Mouse (Mus musculus) bone marrow, adult 2 months (tissue): ENCODE measurements around the gene Gm11634. TPM values are rescaled to one million over a fixed set of nuclear protein-coding genes. Genes with fewer than 3 reads are reported as not detected.
A peak's percentile ranks its signal among the peaks of the same experiment; 100 is the strongest.
"Not testable (repeated sequence)": the region's sequence is repeated elsewhere in the genome, so short reads cannot be mapped to it uniquely, and the experiment has no call there.

Experiments
- H3K27ac ChIP-seq: fragments of 200-500 bp; 2 replicates; pipeline ENCODE4 v1.5.1; 2012; ENCODE audit warnings: low read depth, mild to moderate bottlenecking, control low read depth, inconsistent platforms, low read length; ENCODE audit not compliant: control insufficient read depth, poor library complexity, insufficient read depth
- H3K4me1 ChIP-seq: fragments of 200-500 bp; 2 replicates; pipeline ENCODE4 v1.6.1; 2011; ENCODE audit warnings: low read length; ENCODE audit not compliant: control insufficient read depth, insufficient read depth
- H3K4me3 ChIP-seq: fragments of 200-500 bp; replicated peaks from 2 replicates; pipeline ENCODE3; 2011; ENCODE audit warnings: mild to moderate bottlenecking, low read depth, low read length, control low read depth; ENCODE audit not compliant: control insufficient read depth
- CTCF ChIP-seq: fragments of 200-500 bp; IDR thresholded peaks from 2 replicates; pipeline ENCODE4 v1.5.1; 2011; ENCODE audit warnings: low read length, control low read depth; ENCODE audit not compliant: control insufficient read depth, insufficient read depth
- POLR2A ChIP-seq: fragments of 200-500 bp; IDR thresholded peaks from 2 replicates; pipeline ENCODE4 v1.6.1; 2011; ENCODE audit warnings: low read depth, mild to moderate bottlenecking, control low read depth, low read length, borderline replicate concordance; ENCODE audit not compliant: control insufficient read depth
- WGBS: fragments of 180-500 bp; shearing (Covaris S2); methylation state at CpG from one replicate; pipeline ENCODE4 v1.1.7; 2018; 5-methylcytosine and 5-hydroxymethylcytosine counted together
- polyA plus RNA-seq: library from polyadenylated mRNA; stranded (reverse); fragments of >200 nt; gene quantifications from 2 replicates; pipeline ENCODE4 v1.2.4, GENCODE M21; 2011; ENCODE audit warnings: low replicate concordance; ENCODE audit not compliant: missing spikeins, insufficient read depth, insufficient read length

The Gm11634 gene
- polyA plus RNA-seq, 1 experiment = not detected

GRCm38 (mm10) chr11:101604116-101604515, 5.1 kb upstream of the Gm11634 start:
- 26% methylated on average over 3 of the region's 3 CpGs for WGBS

GRCm38 (mm10) chr11:101602491-101602890, 3.4 kb upstream of the Gm11634 start:
- Histone ChIP-seq H3K27ac (no peak overlapping the region), H3K4me1 (no peaks in the 10 kb centered on the region), H3K4me3 (no peak overlapping the region)
- 14% methylated on average over 3 of the region's 3 CpGs for WGBS
- no peak for TF ChIP-seq CTCF

More at GRCm38 (mm10) chr11:101604116-101604515, 5.1 kb upstream of the Gm11634 start:
- TF ChIP-seq CTCF (no peak), POLR2A (no peak)
- Histone ChIP-seq H3K4me3 (no peak overlapping the region), H3K4me1 (no peaks in the 10 kb centered on the region), H3K27ac (no peak overlapping the region)

GRCm38 (mm10) chr11:101589989-101590624, 8.9 kb downstream of the Gm11634 start:
- no peak overlapping the region for H3K4me3 ChIP-seq
- TF ChIP-seq CTCF (no peak), POLR2A (no peak)
- H3K27ac ChIP-seq = no peak overlapping the region
- WGBS = 70% methylated on average over 12 of the region's 12 CpGs
- H3K4me1 ChIP-seq = no peaks in the 10 kb centered on the region; the same call in 1 of the 2 replicates

- TF ChIP-seq CTCF (peak; percentile 79), POLR2A (no peak)
- no peak overlapping the region for H3K4me3 ChIP-seq
- WGBS = 32% methylated on average over 5 of the region's 5 CpGs
- no peak overlapping the region for H3K27ac ChIP-seq
- no peaks in the 10 kb centered on the region; the same call in 1 of the 2 replicates for H3K4me1 ChIP-seq
Measured at GRCm38 (mm10) chr11:101589444-101589843, 9.6 kb downstream of the Gm11634 start.

- no peak overlapping the region for H3K27ac ChIP-seq
- WGBS = 87% methylated on average over 7 of the region's 7 CpGs
Measured at GRCm38 (mm10) chr11:101588868-101589267, 10.2 kb downstream of the Gm11634 start.

GRCm38 (mm10) chr11:101587676-101588075, 11.4 kb downstream of the Gm11634 start:
- H3K27ac ChIP-seq = peak overlapping the region; percentile 38; the same call in 1 of the 2 replicates

More at GRCm38 (mm10) chr11:101588868-101589267, 10.2 kb downstream of the Gm11634 start:
- no peak for TF ChIP-seq CTCF
- TF ChIP-seq POLR2A = no peak
- Histone ChIP-seq H3K4me3 (no peak overlapping the region), H3K4me1 (no peaks in the 10 kb centered on the region; the same call in 1 of the 2 replicates)

GRCm38 (mm10) chr11:101585805-101586204, 13.3 kb downstream of the Gm11634 start:
- Histone ChIP-seq H3K4me1 (no peaks in the 10 kb centered on the region; the same call in none of the 2 replicates), H3K4me3 (no peak overlapping the region), H3K27ac (no peak overlapping the region)
- TF ChIP-seq CTCF = no peak
- no peak for TF ChIP-seq POLR2A
- WGBS = 77% methylated on average over 4 of the region's 4 CpGs

More at GRCm38 (mm10) chr11:101587676-101588075, 11.4 kb downstream of the Gm11634 start:
- WGBS = 72% methylated on average over 10 of the region's 10 CpGs
- no peak overlapping the region for H3K4me3 ChIP-seq
- H3K4me1 ChIP-seq = no peaks in the 10 kb centered on the region; the same call in 1 of the 2 replicates
- TF ChIP-seq POLR2A = no peak
- TF ChIP-seq CTCF = no peak

- 92% methylated on average over 1 of the region's 1 CpGs for WGBS
- H3K27ac ChIP-seq, H3K4me3 ChIP-seq, H3K4me1 ChIP-seq: not testable (repeated sequence)
Measured at GRCm38 (mm10) chr11:101585031-101585430, 14.0 kb downstream of the Gm11634 start.

- TF ChIP-seq POLR2A (no peak), CTCF (no peak)
- peaks cover 2% of the 10 kb centered on the region for H3K4me1 ChIP-seq
- H3K27ac ChIP-seq = no peak overlapping the region
- no peak overlapping the region for H3K4me3 ChIP-seq
- 68% methylated on average over 2 of the region's 2 CpGs for WGBS
Measured at GRCm38 (mm10) chr11:101583205-101583604, 15.9 kb downstream of the Gm11634 start.
